Mouse (Mus musculus) kidney, adult 9 months (tissue): Measurements from ENCODE around the gene March11.

ENCODE experiments used
- DNase-seq: peaks from one replicate; pipeline ENCODE4 v3.0.0; 2022

The March11 gene

DNA sequence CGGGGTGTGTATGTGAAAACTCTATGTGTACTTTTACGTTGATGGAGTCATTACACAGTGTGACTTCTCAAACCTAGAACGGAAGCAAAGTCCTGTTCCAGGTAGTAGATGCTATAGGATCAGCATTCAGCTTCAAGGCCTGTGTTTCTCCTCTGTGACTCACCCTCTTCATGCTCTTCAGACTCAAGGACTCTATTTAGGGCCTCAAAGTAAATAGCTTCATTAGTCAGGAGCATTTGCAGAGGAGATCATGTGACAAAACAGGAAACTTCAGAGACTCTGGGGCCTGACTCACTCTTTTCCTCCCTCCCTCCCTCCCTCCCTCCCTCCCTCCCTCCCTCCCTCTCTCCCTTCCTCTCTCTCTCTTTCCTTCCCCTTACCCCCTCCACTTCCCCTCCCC lies 66.1 kb downstream of the March11 start:
- no peak for DNase-seq

GRCm38 (mm10) chr15:26377355-26377754 lies 68.5 kb downstream of the March11 start:
- DNase-seq = no peak

DNA sequence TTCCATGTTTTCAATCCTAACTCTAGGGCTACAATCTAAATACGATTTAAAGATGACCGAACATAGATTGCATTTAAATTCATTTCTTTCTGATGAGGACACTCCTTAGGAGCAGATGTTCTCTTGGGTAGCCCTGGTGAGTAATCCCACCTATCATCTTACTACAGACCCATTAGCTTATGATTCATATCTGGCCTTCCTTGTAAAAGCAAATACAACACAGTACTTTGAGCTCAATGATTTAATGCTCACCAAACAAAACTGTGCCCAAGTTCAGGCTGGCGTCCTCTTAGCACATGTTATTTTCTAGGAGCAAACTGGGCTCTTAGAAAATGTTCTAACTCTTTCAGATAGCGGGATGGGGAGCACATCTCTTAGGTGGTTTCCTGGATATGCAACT lies 70.0 kb downstream of the March11 start:
- no peak for DNase-seq

DNA sequence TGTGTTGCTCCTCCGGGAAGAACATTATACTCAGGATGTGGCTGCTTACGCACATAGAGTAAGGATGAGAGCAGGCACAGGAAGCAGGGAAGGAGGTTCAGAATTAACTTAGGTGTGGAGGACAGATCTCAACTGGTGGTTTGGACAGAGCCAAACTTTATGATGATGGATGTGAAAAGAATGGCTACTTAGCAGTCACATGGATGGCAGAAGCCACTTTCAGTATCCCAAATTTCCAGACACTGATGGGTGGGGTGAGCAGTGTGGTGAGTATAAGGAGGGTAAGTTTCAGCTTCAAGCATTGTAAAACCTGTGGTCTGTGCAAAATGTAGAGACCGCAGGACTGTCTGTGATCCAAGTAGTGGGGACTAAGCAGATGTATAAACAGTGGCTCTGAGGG lies 71.0 kb downstream of the March11 start:
- DNase-seq = no peak

DNA sequence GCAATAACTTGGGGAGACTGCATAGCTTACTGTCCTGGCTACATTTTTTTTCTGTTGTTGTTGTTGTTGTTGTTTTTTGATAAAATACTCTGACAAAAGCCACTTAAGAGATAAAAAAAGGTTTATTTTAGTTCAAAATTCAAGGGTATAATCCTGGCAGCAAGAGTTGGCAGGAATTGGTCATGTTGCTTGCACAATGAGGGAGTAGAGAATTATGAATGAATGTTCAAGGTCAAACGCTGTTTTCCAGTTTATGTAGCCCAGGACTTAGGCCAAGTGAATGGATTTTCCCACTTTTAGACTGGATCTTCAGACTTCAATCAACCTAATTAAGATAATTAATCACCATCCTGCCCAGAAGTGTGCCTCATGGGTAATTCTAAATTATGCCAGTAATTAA lies 72.0 kb downstream of the March11 start:
- DNase-seq = no peak

DNA sequence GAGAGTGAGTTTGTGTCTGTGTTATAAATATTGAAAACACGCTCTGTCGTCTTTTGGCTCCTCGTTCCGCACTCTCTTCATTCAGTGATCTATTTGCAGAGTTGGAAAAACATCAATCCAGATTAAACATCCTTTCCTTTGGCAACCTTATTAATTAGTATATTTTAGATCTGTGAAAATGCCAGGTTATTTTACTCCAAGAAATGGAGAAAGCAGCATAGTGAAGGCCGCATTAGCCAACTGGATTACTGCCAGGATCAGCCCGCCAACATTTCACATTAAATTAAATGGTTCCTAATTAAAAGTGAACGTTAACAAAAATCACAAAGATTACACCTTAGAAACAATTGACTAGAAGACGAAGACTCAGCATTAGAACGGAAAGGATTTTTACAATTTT lies 81.2 kb downstream of the March11 start:
- no peak for DNase-seq

GRCm38 (mm10) chr15:26396556-26396955 lies 87.7 kb downstream of the March11 start:
- no peak for DNase-seq

DNA sequence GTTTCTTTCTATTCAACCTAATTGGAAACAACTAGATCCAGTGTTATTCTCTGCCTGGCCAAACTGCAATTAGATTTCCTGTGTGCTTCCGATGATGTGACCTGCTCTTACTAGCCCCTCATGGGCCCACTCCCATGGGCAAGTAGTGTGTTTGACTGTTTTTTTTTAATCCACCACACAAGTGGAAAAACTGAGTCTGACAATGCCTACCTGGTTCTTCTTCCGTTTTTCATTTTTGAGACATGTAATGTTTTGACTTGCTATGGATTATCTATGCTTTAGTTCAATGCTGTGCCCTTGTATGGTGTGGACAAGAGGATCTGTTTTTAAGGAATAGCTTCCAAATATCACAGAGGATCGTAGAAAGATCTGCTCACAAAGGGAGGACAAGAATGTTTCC lies 116.4 kb downstream of the March11 start:
- no peak for DNase-seq

- DNase-seq = no peak
These were observed 117.4 kb downstream of the March11 start for GRCm38 (mm10) chr15:26426231-26426630.

DNA sequence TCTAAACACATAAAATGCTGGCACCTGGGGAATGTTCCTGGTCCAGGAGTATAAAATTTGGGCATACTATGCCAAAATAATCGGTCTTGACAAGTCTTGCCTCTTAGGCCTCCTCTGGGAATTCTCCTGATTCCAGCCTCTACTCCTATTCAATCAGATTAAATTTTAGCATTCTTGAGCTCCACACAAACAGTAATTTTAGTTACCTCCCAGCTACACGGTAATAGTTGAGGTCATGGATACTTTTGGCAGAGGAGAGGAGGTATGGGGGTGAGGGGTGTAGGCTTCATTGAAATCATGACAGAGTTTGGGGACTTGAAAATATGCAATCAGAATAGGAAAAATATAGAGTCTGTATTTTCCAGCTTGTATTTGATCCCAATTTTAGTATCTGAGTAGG lies 121.7 kb downstream of the March11 start:
- no peak for DNase-seq

DNA sequence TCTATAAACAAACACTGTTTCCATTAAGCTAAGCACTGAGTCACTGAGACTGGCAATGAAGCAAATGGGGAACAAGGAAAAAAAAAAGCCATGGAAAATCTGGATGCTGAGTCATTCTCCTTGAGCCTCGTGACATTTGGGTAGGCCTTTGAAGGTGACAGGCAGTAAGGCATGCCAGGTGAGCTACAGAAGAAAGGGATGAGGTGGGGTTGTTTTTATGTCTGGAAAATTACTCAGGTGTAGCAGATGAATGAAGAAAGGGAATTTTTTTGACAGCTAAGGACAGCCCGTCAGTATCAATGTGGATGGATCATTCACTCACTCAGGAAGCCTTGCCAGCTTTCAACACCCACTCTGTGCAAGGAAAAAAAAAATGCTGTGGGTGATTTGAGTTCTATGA lies 123.8 kb downstream of the March11 start:
- peak; percentile 5 for DNase-seq

DNA sequence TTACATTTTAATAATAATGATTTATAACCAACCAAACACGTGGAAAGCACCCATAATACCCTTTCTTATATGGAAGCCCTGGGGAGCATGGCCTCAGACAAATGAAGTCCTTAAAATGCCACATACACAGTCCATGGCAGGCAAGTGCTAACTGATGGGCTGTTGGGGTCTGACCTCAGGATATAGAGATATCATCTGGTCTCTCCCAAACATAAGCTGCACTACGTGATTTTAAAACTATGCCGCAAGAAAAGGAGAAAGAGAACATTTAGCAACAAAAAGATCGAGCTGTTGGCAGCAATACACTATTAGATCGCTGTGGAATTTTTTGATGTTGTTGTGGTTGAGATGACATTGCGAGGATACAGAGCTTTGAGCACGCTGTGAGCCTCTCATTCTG lies 126.9 kb downstream of the March11 start:
- no peak for DNase-seq

DNA sequence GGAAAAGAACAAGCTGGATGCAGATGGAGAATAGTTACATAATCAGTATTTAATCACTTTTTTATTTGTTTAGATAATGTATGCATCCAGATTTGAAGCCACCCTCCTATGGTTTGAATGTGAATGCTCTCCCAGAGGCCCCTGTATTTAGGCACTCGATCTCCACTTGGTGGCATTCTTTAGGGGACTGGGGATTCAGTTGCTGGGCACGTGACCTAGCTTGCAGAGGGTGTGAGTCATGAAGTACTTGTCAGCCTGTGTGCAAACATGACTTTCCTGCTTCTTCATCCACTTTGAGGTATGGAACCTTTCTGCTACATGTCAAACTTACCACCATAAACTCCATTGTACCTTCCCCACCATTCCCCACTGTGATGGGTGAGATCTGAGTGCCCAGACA lies 128.3 kb downstream of the March11 start:
- no peak for DNase-seq
